Mouse (Mus musculus): ENCODE results near the gene Mrpl21.

Gene Mrpl21

DNA sequence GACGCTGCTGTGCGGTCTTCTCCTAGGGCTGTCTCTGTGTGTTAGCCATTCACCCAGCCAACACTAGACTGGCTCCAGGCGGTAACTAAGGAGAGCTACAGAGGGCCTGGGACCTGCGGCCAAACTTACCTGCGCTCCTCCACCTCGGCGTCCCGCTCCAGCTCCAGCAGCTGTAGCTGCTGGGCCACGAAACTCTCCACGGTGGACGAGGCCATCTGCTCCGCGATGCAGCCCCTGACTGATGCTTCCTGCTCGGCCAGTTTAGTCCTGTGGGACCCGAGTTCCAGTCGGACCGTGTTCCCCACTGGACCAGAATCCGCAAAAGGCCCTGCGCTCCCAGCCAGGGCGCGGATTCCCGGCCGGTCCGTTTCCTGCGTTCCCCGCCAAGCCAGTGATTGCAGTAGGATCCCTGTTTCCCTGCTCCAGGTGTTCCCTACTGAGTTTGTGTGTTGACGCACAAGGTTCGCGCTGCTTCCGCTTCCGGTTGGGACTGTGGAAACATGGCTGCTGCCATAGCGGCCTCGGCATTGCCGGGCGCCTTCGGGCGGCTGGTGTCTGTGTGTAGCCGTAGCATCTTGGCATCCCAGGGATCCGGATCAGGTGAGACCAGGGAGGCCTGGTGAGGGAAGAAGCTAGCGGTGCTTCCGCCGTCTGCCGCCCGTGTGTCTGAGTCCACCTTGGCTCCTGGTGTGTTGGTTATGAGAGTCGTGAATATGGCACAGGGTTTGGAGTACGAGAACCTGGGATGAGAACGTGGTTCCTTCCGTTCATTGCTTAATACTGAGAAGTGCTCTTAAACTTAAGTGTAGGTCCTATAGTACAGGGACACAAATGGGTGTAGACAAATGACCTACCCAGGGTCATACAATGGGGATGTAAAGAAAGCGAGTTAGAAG, at the start of gene Mrpl21, which contains the start of gene Ighmbp2:
Mrpl21 (plus strand) TSS at position 330 of the 896 bp plus-strand sequence.
Ighmbp2 (minus strand) TSS at position 446 of the 896 bp plus-strand sequence.
- peak; percentile 93 for DNase-seq (ENCODE audit: low read depth, low spot score)

DNA sequence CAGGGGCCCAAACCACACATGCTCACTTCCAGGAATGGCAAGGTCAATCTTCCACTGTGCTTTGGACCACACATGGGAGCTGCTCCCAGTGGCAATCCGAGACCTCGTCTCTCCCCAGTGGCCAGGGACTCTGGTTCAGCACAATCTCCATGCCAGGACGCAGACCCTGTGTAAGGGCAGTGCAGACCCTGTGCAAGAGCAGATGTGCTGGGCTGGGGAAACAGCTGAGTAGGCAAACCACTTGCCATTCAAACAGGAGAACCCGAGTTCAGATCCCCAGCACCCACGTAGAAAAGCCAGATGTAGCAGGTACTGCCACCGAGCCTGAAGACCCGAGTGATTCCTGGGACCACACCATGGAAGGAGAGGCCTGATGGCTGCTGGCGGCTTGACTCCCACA, 22.7 kb upstream of the Mrpl21 start:
- DNase-seq (ENCODE audit: low read depth, low spot score), result no peak

DNA sequence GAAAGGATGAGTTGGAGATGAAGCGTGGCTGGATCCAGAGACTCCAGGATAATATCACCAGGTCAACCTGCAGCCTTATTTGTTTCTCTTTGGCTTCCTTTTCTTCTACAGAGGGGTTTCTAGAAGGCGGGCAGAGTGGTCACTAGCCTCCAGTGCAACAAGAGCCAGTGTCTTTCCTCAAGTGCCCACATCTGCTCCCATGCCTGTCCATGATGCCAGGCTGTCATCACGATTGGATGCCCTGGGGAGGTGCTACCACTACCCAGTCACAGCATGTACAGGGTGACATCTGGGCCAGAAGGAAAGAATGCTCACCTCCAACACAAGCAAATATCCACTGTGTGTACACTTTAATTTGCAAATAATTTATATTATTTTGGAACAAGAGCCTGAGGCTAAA, 22.1 kb upstream of the Mrpl21 start:
- DNase-seq (ENCODE audit: low read depth, low spot score), result no peak

DNA sequence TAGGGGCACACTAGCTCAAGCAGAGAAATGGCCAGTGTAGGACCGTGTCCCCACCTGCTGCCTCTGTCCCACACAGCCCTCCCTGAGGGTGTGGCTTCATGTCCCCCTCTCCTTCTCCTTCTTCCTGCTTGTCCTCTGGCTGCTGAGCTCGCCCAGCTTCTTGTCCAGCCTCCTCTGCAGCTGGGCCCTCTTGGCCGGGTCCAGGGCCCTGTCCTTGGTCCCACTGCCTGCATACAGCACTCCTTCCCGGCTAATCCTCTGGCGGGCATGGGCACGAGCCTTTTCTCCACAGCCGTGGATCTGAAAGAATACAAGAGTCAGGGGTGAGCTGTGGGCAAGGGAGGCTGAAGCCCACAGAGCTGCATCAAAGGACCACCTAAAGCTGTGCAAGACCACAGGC, 21.4 kb upstream of the Mrpl21 start:
- no peak for DNase-seq (ENCODE audit: low read depth, low spot score)

DNA sequence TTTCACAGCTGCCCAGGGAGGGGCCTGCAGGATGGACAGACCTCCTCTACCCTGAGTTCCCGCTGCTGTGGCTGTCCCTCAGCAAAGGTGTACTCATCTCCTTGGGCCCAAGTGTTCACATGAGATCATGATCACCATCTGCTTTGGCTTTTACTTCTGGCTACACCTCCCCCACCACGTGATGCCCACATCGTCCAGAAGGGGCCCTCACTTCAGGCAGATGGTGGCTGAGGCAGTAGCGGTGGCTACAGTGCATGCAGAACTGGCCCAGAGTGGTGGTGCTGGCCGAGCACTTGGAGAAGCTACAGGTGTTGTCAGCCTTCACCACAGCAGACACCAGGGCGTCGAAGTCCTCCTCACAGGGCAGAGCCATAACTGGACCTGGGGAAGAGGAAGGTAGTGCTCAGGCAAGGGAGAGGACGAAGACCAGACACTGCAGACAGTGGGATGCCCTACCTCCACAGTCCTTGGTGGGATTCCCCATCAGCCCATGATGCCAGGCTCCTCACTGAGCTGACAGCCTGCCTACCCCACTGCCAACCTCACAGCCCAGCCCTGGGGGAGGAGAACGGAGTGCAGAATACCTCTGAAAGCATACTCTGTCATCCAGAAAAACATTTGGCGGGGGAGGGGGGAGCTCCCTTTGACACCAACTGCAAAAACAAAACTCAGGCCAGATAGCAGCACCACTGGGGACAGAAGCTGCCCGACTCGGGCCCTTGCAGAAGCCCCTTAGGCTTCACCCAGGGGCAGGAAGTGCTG, 20.8 kb upstream of the Mrpl21 start:
- no peak for DNase-seq (ENCODE audit: low read depth, low spot score)

DNA sequence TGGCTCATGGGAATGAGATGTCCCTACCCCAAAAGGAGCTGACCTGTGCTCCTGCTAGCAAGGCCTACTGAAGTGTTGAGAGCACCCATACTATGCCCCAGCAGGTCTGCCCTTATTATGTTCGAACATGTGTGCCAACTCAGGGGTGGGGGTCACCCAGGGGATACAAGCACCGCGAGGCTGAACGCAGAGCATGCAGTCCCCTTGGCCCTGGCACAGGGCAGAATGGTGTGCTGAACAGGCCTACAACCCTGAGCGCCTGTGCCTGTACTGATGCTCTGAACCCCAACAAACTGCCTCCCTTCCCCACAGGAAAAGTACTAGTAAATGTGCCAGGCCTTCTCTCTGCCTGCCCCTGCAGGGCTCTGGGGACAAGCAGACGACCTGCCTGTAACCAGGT, 18.4 kb upstream of the Mrpl21 start:
- DNase-seq (ENCODE audit: low read depth, low spot score), result no peak

DNA sequence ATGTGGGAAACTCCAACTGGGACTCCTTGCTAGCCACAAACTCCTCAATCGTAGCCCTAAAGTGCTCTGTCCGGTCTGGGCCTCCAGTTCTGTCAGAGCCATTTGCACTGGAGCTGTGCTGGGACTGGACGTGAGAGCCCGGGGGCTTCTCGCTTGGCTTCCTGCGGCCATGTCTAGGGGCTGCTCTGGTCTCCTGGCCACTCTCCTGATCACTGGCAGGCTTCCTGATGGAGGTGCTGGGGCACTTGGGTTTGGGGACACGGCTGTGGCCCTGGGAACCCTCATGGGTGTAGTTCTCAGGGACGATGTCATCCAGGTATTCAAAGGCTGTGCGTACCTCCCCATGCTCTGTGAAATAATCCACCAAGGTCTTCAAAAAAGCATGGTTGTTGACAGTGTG, 17.5 kb upstream of the Mrpl21 start:
- DNase-seq (ENCODE audit: low read depth, low spot score), result no peak

DNA sequence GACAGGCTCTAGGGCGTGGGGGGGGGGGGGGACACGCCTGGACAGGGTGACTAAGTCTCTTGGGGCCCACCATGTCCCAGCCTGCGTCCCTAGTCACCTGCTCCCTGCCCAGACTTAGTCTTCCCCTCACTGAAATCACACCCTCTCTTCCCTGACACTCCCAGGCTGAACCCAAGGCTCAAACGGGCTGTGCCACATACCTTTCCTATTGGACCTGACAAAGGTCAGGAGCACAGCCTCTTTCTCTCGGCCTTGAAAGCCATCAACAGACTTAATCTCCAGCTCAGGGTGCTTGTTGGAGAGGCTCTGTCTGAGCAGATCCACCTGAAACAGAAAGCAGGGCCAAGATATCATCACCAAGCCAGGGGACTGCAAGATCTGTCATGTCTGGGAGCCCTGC, 16.6 kb upstream of the Mrpl21 start:
- DNase-seq (ENCODE audit: low read depth, low spot score), result no peak

DNA sequence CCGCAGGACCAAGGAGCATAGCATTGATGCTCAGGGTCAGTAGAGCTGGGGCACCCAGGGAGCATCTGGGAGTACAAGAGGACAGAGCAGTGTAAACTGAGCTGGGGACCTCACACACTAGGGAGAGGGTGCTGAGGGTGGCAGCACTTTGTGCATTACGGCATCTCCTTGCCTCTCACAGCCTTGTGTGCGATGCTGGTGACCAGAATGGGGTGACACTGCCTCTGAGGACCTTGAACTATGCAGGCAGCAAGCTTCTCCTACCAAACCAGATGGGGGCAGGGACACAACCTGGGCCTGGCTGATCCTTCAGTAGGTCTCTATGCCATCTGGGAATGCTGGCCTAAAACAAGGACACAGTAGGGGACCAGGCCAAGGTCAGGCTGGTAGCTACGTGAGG, 16.0 kb upstream of the Mrpl21 start:
- no peak for DNase-seq (ENCODE audit: low read depth, low spot score)

DNA sequence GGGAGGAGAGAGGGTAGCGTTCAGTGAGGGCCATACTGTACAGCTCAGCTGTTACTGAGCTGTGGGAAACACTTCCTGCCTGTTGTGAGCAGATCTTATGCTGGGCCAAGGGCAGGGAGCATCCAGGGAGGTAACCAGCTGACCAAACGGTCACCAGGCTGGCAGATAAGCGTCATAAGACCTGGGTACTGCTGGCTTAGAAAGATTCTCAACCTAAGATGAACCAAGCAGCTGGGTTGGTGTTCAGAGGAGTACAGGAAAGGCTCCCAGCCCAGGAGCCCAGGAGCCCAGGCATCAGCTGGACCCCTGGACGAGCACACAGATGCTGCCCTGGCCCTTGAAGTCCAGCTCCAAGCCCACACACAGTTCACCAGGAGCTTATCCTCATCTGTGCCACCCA, 15.4 kb upstream of the Mrpl21 start:
- DNase-seq (ENCODE audit: low read depth, low spot score), result no peak

DNA sequence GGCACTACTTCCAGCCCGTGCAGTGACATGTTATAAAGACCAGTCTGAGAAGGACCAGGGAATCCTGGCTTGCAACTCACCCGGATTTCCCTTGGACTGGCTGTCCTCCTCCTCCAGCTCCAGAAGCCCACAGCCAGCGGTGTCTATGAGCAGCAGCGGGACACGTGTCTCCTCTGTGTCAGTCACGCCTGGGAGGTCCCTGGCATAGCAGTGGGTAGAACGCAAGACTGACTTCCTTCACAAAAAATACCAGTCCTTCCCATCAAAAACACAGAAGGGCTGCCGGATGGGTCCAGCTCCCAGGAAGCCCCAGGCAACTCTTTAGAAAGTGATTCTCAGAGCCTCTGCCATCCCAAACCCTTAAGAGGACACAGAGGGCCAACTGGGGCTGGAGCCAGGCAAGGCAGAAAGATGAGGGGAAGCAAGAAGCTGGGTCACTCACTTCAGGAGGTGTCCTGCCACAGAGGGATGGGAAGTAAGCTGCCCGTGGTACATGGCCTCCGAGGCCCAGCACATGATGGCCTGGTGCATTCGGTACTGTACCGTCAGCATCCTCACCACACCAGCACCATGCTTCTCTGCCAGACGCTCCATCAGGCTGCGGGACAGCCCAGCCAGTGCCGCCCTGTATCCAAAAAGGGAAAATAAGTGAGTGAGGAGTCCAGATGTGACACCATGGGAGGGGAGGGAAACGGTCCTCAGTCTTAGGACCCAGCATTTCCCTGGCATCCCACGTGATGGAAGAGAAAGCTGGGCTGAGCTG, 14.3 kb upstream of the Mrpl21 start:
- DNase-seq (ENCODE audit: low read depth, low spot score), result no peak

DNA sequence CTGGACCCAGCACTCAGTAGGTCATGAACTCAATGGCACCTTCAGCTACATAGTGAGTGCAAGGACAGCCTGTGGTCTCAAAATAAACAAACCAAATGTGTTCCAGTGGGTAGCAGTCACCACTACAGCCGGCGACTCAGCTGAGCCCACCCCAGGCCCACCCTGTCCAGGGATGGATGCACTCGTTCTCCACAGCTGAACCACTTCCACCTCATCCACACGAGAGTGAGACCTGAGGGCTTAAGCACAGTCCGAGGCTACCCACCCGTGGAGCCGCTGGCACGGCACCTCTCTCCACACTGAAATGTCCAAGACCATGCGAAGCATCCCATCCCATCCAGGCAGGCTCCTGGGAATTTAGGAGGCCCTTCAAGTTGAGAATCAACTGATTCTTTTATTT, 13.4 kb upstream of the Mrpl21 start:
- DNase-seq (ENCODE audit: low read depth, low spot score), result no peak

DNA sequence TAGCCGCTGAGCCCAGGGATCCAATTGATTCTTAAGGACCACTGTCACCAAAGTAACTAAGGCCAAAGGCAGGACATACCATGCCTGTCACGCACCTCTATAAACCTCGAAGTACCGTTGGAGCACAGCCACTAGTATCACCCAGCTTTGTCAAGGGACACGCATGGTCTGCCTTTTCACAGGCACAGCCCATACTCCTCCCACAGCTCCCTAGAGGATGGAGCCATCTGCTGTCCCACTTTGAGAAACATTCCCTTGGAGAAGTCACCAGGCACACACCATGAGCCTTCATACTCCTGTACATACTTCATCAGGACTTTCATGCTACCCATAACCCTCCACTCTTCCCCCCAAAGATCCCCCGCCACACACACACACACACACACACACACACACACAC, 12.9 kb upstream of the Mrpl21 start:
- DNase-seq (ENCODE audit: low read depth, low spot score), result no peak

DNA sequence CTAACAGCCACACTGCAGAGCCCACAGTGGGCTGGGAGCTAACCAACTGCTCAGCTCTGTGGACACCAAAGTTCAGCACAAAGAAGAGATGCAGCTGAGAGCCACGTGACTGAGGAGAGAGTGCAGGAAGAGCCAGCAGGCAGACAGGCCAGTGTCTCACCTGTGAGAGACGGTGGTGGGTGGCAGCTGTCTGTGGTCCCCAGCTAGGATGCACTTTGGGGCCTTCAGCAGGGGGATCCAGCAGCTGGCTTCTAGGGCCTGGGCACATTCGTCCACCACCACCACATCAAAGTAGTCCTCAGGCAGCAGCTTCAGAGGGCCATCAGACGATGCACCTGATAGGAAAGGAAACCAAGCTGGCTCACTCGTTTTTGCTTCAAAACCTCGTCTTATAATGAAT, 11.3 kb upstream of the Mrpl21 start:
- no peak for DNase-seq (ENCODE audit: low read depth, low spot score)

DNA sequence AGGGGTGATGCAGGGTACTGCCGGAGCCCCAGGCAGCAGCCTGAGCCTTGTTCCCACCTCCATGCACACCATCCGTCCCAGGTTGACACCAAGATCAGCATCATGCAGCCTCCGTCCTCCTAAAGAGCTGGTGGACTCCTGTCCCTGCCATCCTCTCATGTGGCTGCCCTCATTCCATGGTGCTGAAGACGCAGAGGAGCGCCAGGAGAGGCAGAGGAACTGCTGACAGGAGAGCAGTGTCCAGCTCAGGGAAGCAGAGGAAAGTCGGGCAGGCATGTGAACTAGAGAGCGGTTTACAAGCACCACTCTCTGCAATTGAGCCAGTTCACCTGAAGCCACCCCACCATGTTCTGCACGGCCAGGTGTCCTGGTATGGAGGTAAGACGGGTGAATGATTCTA, 9.4 kb upstream of the Mrpl21 start:
- DNase-seq (ENCODE audit: low read depth, low spot score), result no peak

DNA sequence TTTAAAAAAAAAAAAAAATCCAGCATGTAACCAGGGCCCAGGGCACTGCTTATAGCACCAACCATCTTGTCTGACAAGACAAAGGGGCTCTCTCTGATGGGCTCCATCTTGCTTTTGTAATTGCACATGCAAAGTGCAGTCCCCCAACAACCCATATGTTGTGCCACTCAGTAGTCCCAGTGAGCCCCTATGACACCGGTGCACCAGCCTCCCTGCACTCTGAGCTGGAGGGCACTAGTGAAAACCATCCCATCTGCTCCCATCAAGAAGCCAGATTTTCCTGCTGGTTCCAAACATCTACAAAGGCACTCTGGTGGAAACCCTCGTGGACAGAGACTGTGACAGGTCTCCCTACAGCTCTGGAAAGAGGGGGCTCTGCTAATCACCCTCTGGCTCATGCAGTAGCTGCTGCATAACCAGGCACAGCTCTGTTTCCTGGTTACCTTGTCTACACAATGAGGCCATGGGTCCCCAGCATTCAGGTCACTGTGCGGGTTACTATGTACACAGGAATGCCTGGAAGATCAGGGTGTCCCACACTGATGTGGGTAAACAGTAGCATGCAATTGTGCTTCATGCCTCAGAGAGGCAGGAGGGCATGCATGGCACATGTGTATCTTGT, 6.8 kb upstream of the Mrpl21 start:
- DNase-seq (ENCODE audit: low read depth, low spot score), result no peak

DNA sequence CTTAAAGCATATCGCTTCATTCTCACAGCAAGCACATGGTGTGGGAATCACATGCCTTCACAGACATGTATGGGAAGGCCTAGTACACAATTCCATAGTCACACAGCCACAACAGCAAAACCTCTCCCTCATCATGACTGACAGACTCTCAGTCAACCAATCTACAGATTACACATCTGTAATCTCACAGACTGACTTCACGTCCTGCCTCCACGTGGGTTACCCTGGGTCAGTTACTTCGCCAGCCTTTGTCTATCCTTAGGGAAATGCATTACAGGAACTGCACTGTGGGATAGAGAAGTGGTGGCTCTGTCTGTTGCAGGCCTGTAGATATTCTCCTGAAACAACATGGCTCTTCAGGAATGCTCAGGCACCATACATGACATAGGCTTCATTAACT, 815 bp upstream of the Mrpl21 start:
- DNase-seq (ENCODE audit: low read depth, low spot score), result no peak

DNA sequence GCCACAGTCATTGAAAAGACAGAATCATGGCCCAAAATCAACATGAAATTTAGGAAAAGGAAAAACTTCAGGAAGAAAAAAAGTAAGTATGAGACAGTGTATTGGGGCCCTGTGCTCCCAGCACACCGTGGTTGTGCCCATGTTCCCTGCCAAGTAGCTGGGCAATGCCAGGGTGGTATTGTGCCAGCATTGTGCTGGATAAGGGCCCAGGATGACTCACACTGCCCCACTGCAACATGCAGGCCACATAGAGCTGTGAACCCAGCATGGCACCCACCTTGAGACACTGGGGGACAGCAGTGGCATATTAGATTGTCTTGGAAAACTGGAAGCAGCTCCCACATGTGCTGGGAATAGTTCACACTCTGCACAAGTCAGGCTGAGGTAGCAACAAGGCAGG, 6.3 kb downstream of the Mrpl21 start:
- no peak for DNase-seq (ENCODE audit: low read depth, low spot score)

DNA sequence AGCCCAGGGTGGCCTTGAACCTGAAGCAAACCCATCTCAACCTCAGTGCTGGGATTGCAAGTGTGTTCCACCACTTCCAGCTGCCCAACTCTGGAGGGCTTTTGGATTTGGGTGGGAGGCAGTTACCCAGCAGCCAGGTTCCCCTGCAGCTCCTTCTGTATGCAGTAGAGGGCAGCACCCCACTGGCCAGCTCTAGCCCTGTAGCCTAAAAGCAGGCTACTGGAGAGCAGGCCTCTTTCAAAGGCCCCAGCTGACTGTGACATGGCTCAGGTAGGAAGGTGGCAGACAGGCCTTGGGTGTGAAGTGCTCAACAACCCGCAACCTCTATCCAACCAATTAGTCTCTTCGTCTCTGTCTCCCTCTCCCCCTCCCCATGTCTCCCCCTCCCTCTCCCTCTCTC, 9.3 kb downstream of the Mrpl21 start:
- DNase-seq (ENCODE audit: low read depth, low spot score), result peak; percentile 52

DNA sequence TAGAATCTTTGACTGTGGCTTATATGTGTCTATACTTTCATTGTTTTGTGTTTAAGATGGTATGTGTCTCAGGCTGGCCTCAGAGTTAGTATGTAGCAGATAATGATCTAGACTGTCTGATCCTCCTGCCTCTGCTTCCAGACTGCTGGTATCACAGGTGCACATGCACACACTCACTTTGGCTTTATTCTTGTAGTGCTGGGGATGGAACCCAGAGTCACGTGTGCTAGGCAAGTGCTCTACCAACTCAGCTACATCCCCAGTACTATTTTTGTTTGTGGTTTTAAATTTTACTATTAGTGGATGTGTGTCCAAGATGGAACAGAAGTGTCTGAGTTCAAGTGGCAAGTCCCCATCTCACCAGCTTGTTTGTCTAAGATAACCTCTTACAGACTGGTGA, 10.3 kb downstream of the Mrpl21 start:
- no peak for DNase-seq (ENCODE audit: low read depth, low spot score)

DNA sequence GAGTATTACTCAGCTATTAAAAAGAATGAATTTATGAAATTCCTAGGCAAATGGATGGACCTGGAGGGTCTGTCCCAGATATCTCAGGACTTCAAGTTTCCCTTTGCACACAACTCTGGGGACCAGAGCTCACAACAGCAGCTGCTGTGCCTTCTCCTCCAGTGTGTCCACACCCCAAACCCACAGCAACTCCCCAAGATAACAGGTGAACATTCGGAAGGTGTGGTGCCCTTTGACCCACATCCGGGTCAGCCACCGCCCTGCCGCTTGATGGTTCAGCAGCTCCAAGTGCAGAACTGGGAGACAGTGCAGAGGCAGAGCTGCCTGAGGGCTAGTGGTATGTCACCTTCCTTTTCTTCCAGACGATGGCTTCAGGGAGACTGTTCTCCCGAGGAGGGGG, 12.5 kb downstream of the Mrpl21 start:
- no peak for DNase-seq (ENCODE audit: low read depth, low spot score)

DNA sequence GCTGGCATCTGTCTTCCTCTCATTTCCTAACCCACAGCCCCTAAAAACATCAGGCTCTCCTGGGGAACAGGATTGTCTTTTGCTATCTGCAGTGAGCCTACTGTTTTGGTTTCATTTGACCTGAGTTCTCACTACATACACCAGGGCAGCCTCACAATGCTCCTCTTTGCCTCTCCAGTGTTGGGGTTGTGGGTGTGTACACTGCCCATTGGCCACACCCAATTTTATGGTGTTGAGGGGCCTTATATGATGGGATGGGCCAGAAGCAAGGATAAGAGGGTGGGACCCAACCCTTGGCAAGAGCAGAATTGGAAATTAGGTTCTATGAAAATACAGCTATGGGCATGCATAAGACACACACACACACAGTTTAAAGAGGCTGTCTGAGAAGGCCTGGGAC, 14.3 kb downstream of the Mrpl21 start:
- no peak for DNase-seq (ENCODE audit: low read depth, low spot score)
